ENCODE assay signal across 11 mouse cellular contexts in genomic region chr6:120472455-120473140, GRCm38 (mm10). TPM values are rescaled to one million over a fixed set of nuclear protein-coding genes. Genes with fewer than 3 reads are reported as not detected.
A peak's percentile ranks its signal among the peaks of the same experiment; 100 is the strongest.
DNase-seq lines count a peak whose midpoint lies in the region; ATAC-seq and TF ChIP-seq lines count a peak whose summit lies in the region.
"Had no signal": no experiment of that assay in that cellular context is flagged by ENCODE, and none has a peak within 500 bp of the region (broad histone marks: within the 10 kb centered on the region; RNA-seq: fewer than 3 reads in every experiment).

No protein-coding gene starts in this region.

- TF ChIP-seq CTCF in bone marrow macrophage, adult 2 months (IDR thresholded peaks at IDR 0.05; ENCODE audit: low read depth, low read length) = no peak

- H3K4me1 ChIP-seq in heart, embryonic 16.5 days (ENCODE audit: control insufficient read depth, insufficient read depth, low read length) = peaks cover 34% of the 10 kb centered on the region
- peaks cover 61% of the 10 kb centered on the region for H3K4me1 ChIP-seq in bone marrow macrophage, adult 2 months (ENCODE audit: control insufficient read depth, insufficient read depth, low read length)
- peaks cover 22% of the 10 kb centered on the region for H3K4me1 ChIP-seq in forebrain, embryonic 15.5 days
- peaks cover 13% of the 10 kb centered on the region for H3K4me1 ChIP-seq in midbrain, embryonic 14.5 days (ENCODE audit: control insufficient read depth, insufficient read depth, low read length)

- no peak for TF ChIP-seq POLR2A in bone marrow macrophage, adult 2 months (IDR thresholded peaks at IDR 0.05; ENCODE audit: borderline replicate concordance, low read depth, low read length)

- no peak for DNase-seq in heart, adult 18-20 months
- DNase-seq in midbrain, embryonic 14.5 days = no peak
- no peak for DNase-seq in left cerebral cortex, postnatal 4 days
- no peak for DNase-seq in lung, postnatal 25 days (ENCODE audit: low spot score)
- no peak for DNase-seq in thymus, postnatal 10 days (ENCODE audit: low spot score in 2 of 2)
- DNase-seq: cerebellum, adult 18-20 months; thymus, postnatal 14 days had no signal

- intact Hi-C loops in left cerebral cortex, postnatal 4 days (cut with DNase I) = no loop called here

- H3K4me2 ChIP-seq in heart, embryonic 16.5 days (ENCODE audit: low read depth, low read length) = no peak overlapping the region
- no peak overlapping the region for H3K4me2 ChIP-seq in forebrain, embryonic 15.5 days (replicated peaks)
- H3K4me2 ChIP-seq in midbrain, embryonic 14.5 days (ENCODE audit: low read length) = 0 out of 2 replicates have a peak overlapping the region, but pooled peaks have one; percentile 17

- H3K4me3 ChIP-seq in heart, embryonic 16.5 days (ENCODE audit: low read length) = no peak overlapping the region
- H3K4me3 ChIP-seq in bone marrow macrophage, adult 2 months (ENCODE audit: insufficient read depth, low read length) = no peak overlapping the region
- no peak overlapping the region for H3K4me3 ChIP-seq in forebrain, embryonic 15.5 days
- H3K4me3 ChIP-seq in midbrain, embryonic 14.5 days (replicated peaks; ENCODE audit: low read depth, low read length) = no peak overlapping the region

- H3K27me3 ChIP-seq in heart, embryonic 16.5 days (ENCODE audit: control insufficient read depth, insufficient read depth, low read length) = no peaks in the 10 kb centered on the region
- H3K27me3 ChIP-seq in forebrain, embryonic 15.5 days = no peaks in the 10 kb centered on the region
- no peaks in the 10 kb centered on the region for H3K27me3 ChIP-seq in midbrain, embryonic 14.5 days (ENCODE audit: control insufficient read depth, insufficient read depth, low read length)

- H3K9ac ChIP-seq in heart, embryonic 16.5 days (ENCODE audit: low read length) = no peak overlapping the region
- no peak overlapping the region for H3K9ac ChIP-seq in forebrain, embryonic 15.5 days (replicated peaks)
- no peak overlapping the region; the same call in 1 of the 2 replicates for H3K9ac ChIP-seq in midbrain, embryonic 14.5 days (replicated peaks; ENCODE audit: low read length)
- H3K9ac ChIP-seq: liver, embryonic 14.5 days had no signal

- H3K36me3 ChIP-seq in heart, embryonic 16.5 days (ENCODE audit: control insufficient read depth, insufficient read depth) = no peaks in the 10 kb centered on the region
- no peaks in the 10 kb centered on the region for H3K36me3 ChIP-seq in forebrain, embryonic 15.5 days
- no peaks in the 10 kb centered on the region for H3K36me3 ChIP-seq in midbrain, embryonic 14.5 days (ENCODE audit: control insufficient read depth, insufficient read depth, low read length)

- no peaks in the 10 kb centered on the region for H3K9me3 ChIP-seq in heart, embryonic 16.5 days (replicated peaks; ENCODE audit: control insufficient read depth, low read length)
- no peaks in the 10 kb centered on the region for H3K9me3 ChIP-seq in forebrain, embryonic 15.5 days
- H3K9me3 ChIP-seq in midbrain, embryonic 14.5 days (ENCODE audit: control insufficient read depth, low read length) = no peaks in the 10 kb centered on the region

- no peak for ATAC-seq in heart, embryonic 16.5 days (replicated peaks; ENCODE audit: extremely low read depth, insufficient read depth, low FRiP score)
- peak; percentile 62 for ATAC-seq in forebrain, embryonic 15.5 days (replicated peaks)
- peak; percentile 60 for ATAC-seq in midbrain, embryonic 14.5 days (ENCODE audit: low FRiP score, low TSS enrichment)

- 52% methylated on average over 8 of the region's 8 CpGs for WGBS in heart, embryonic 16.5 days
- WGBS in forebrain, embryonic 15.5 days = 13% methylated on average over 8 of the region's 8 CpGs
- WGBS in midbrain, embryonic 14.5 days = 7% methylated on average over 8 of the region's 8 CpGs

- H3K27ac ChIP-seq in heart, embryonic 16.5 days (ENCODE audit: low read length) = peak overlapping the region; percentile 66; the same call in 1 of the 2 replicates
- H3K27ac ChIP-seq in bone marrow macrophage, adult 2 months (ENCODE audit: insufficient read depth, low read depth, low read length) = peak overlapping the region; percentile 80
- H3K27ac ChIP-seq in forebrain, embryonic 15.5 days (replicated peaks) = peak overlapping the region; percentile 70
- H3K27ac ChIP-seq in midbrain, embryonic 14.5 days (replicated peaks; ENCODE audit: low read depth, low read length) = peak overlapping the region; percentile 74
- H3K27ac ChIP-seq: liver, embryonic 14.5 days had no signal

RNA-seq across cellular contexts. Expression of gene Il17ra, which starts 9.6 kb away (rescaled TPM):
- 6.5 and 9.0 TPM in 2 replicates for polyA plus RNA-seq in heart, embryonic 16.5 days (2015; fragmentation: Nextera tagmentation; extraction: Ambion mirVana)
- total RNA-seq in heart, adult 18-20 months (2021) = 1 to 10 TPM; 2.3 to 3.0 TPM
- 17.6 and 23.6 TPM in 2 replicates for polyA plus RNA-seq in bone marrow macrophage, adult 2 months (2012; ENCODE audit: insufficient read depth, insufficient read length, missing spikeins)
- 4.1 and 5.4 TPM in 2 replicates for polyA plus RNA-seq in forebrain, embryonic 15.5 days (2015; fragmentation: Nextera tagmentation; extraction: Ambion mirVana)
- polyA plus RNA-seq in midbrain, embryonic 14.5 days (2014; fragmentation: Nextera tagmentation; extraction: Ambion mirVana) = 1.6 and 2.8 TPM in 2 replicates
- total RNA-seq in left cerebral cortex, postnatal 4 days (2021) = 1 to 10 TPM; 3.3 to 4.1 TPM

RNA-seq across cellular contexts. Expression of gene Tmem121b, which starts 21.0 kb away (rescaled TPM):
- polyA plus RNA-seq in heart, embryonic 16.5 days (2015; fragmentation: Nextera tagmentation; extraction: Ambion mirVana) = 0.07 and 0.11 TPM in 2 replicates
- not detected for total RNA-seq in heart, adult 18-20 months (2021)
- not detected in 2 replicates for polyA plus RNA-seq in bone marrow macrophage, adult 2 months (2012; ENCODE audit: insufficient read depth, insufficient read length, missing spikeins)
- 3.5 and 3.6 TPM in 2 replicates for polyA plus RNA-seq in forebrain, embryonic 15.5 days (2015; fragmentation: Nextera tagmentation; extraction: Ambion mirVana)
- 4.4 and 6.3 TPM in 2 replicates for polyA plus RNA-seq in midbrain, embryonic 14.5 days (2014; fragmentation: Nextera tagmentation; extraction: Ambion mirVana)
- 10 to 100 TPM; 28.9 to 29.6 TPM for total RNA-seq in left cerebral cortex, postnatal 4 days (2021)

RNA-seq across cellular contexts. Expression of gene Hdhd5, which starts 58.5 kb away (rescaled TPM):
- 14.9 and 17.4 TPM in 2 replicates for polyA plus RNA-seq in heart, embryonic 16.5 days (2015; fragmentation: Nextera tagmentation; extraction: Ambion mirVana)
- total RNA-seq in heart, adult 18-20 months (2021) = 10 to 100 TPM; 18.7 to 21.8 TPM
- polyA plus RNA-seq in bone marrow macrophage, adult 2 months (2012; ENCODE audit: insufficient read depth, insufficient read length, missing spikeins) = 8.5 and 10.5 TPM in 2 replicates
- polyA plus RNA-seq in forebrain, embryonic 15.5 days (2015; fragmentation: Nextera tagmentation; extraction: Ambion mirVana) = 16.8 and 18.2 TPM in 2 replicates
- polyA plus RNA-seq in midbrain, embryonic 14.5 days (2014; fragmentation: Nextera tagmentation; extraction: Ambion mirVana) = 9.6 and 10.9 TPM in 2 replicates
- total RNA-seq in left cerebral cortex, postnatal 4 days (2021) = 10 to 100 TPM; 27.1 to 31.6 TPM
